Mouse (Mus musculus) CH12.LX (cell line): ENCODE measurements at regions not wholly inside any gene's neighbourhood (a gene's known extent, or its start where the extent isn't known, plus 50 kb on each side); places are given as distances from the start of the nearest gene placed in this dataset.

Source experiments
- CHD2 ChIP-seq: IDR thresholded peaks from 2 replicates; pipeline ENCODE4 v1.6.1; 2011; ENCODE audit warnings: low read length, improper control_type of control experiment
- CTCF ChIP-seq, 2 experiments: IDR thresholded peaks in 1 of 2; conservative IDR thresholded peaks in 1 of 2; 2 replicates each; pipeline ENCODE4 v1.5.1; 2011 to 2012; ENCODE audit warnings: low read depth in 2 of 2, low read length in 2 of 2, improper control_type of control experiment in 1 of 2, inconsistent platforms in 1 of 2, mild to moderate bottlenecking in 1 of 2, moderate library complexity in 1 of 2
- EP300 ChIP-seq: IDR thresholded peaks from 2 replicates; pipeline ENCODE4 v1.6.1; 2011; ENCODE audit warnings: low read length, improper control_type of control experiment
- GABPA ChIP-seq: IDR thresholded peaks from 2 replicates; pipeline ENCODE4 v1.6.1; 2012; ENCODE audit warnings: low read depth, low read length, improper control_type of control experiment, inconsistent platforms; ENCODE audit not compliant: insufficient replicate concordance
- KAT2A ChIP-seq: IDR thresholded peaks from 2 replicates; pipeline ENCODE4 v1.6.1; 2012; ENCODE audit warnings: low read length, improper control_type of control experiment, inconsistent platforms; ENCODE audit not compliant: insufficient replicate concordance
- MAZ ChIP-seq: IDR thresholded peaks from 2 replicates; pipeline ENCODE4 v1.6.1; 2012; ENCODE audit warnings: low read depth, mild to moderate bottlenecking, inconsistent platforms, low read length, improper control_type of control experiment, moderate library complexity
- POLR2A ChIP-seq: IDR thresholded peaks from 2 replicates; pipeline ENCODE4 v1.6.1; 2011; ENCODE audit warnings: low read depth, mild to moderate bottlenecking, improper control_type of control experiment, low read length
- TCF12 ChIP-seq: IDR thresholded peaks from 2 replicates; pipeline ENCODE4 v1.6.1; 2014; ENCODE audit warnings: low read depth, mild to moderate bottlenecking, inconsistent platforms, low read length, improper control_type of control experiment
- USF2 ChIP-seq: conservative IDR thresholded peaks from 2 replicates; pipeline ENCODE4 v1.6.1; 2011; ENCODE audit warnings: low read depth, low read length, improper control_type of control experiment
- ZNF384 ChIP-seq: IDR thresholded peaks from 2 replicates; pipeline ENCODE4 v1.6.1; 2012; ENCODE audit warnings: low read depth, low read length, improper control_type of control experiment, inconsistent platforms

DNA sequence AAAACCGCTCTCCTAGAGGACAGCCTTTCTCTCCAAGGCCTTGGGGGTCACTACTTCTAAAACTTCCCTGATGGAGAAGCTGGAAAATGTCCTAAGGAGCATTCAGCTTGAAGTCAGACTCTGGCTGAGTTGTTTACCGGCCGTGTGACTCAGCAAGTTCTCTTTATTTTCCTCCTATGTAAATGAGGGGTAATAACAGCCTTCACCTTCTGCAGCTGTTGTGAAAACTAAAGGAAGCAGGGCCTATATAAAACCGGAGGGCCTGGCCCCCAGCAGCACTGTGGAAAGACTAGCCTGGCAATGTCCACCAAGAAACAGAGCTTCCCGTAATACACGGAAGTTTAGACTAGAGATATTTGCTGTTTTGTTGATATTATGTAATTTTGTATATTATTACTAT, 69.7 kb upstream of the Cited2 start:
- TF ChIP-seq KAT2A (no peak), EP300 (peak; percentile 57; the same call in 1 of the 2 replicates), MAZ (0 out of 2 replicates have a peak, but pooled peaks have one; percentile 23), POLR2A (peak; percentile 33; the same call in 1 of the 2 replicates), ZNF384 (no peak), TCF12 (peak; percentile 68; the same call in 1 of the 2 replicates), GABPA (0 out of 2 replicates have a peak, but pooled peaks have one; percentile 22), CHD2 (no peak), USF2 (no peak), CTCF (conservative IDR thresholded peaks at IDR 0.05 in 1 of 2, IDR thresholded peaks at IDR 0.05 in 1 of 2; ENCODE audit: low read depth in 2 of 2, low read length in 2 of 2) (no peak)
